Mouse (Mus musculus): ENCODE results near the gene Tcaf2. TPM values are rescaled to one million over a fixed set of nuclear protein-coding genes. Genes with fewer than 3 reads are reported as not detected.

The Tcaf2 gene
- total RNA-seq (2021), result 1 to 10 TPM; 3.4 to 3.5 TPM

- intact Hi-C loops (cut with DNase I), result no loop called here
- peak; percentile 84 to 90 for DNase-seq
Observed at GRCm38 (mm10) chr6:42644912-42645549, at the start of gene Tcaf2. TSS of gene Tcaf2 (minus strand) at chr6:42645254.

- intact Hi-C loops (cut with DNase I), result loop anchor here (2.0 to 10.0 kb wide), 2 partner anchors 16 to 348 kb away; partner anchors contain the start of gene Zyx
- DNase-seq, result peak; percentile 77 to 78
Observed at GRCm38 (mm10) chr6:42692517-42693190, 47.6 kb upstream of the Tcaf2 start.

- intact Hi-C loops (cut with DNase I), result loop anchor here (2.0 to 10.0 kb wide), 2 partner anchors 17 to 347 kb away; partner anchors contain the start of gene Zyx
- DNase-seq, result peak; percentile 76 to 79
Observed at GRCm38 (mm10) chr6:42692154-42692516, 47.1 kb upstream of the Tcaf2 start.

GRCm38 (mm10) chr6:42689761-42690160 lies 44.7 kb upstream of the Tcaf2 start:
- intact Hi-C loops (cut with DNase I), result loop anchor here (10.0 kb wide), 1 partner anchor 345 kb away; the partner anchor contains the start of gene Zyx
- no peak for DNase-seq

GRCm38 (mm10) chr6:42687907-42688306 lies 42.9 kb upstream of the Tcaf2 start:
- no peak for DNase-seq
- intact Hi-C loops (cut with DNase I), result no loop called here

GRCm38 (mm10) chr6:42680077-42680476 lies 35.0 kb upstream of the Tcaf2 start:
- intact Hi-C loops (cut with DNase I), result no loop called here
- DNase-seq, result no peak

- intact Hi-C loops (cut with DNase I), result no loop called here
- DNase-seq, result no peak
Observed at GRCm38 (mm10) chr6:42676011-42676410, 31.0 kb upstream of the Tcaf2 start.

GRCm38 (mm10) chr6:42671767-42672166 lies 26.7 kb upstream of the Tcaf2 start:
- intact Hi-C loops (cut with DNase I), result no loop called here

GRCm38 (mm10) chr6:42667722-42668121 lies 22.7 kb upstream of the Tcaf2 start:
- DNase-seq, result no peak
- intact Hi-C loops (cut with DNase I), result no loop called here

More at GRCm38 (mm10) chr6:42671767-42672166, 26.7 kb upstream of the Tcaf2 start:
- DNase-seq, result no peak

- no peak for DNase-seq
- intact Hi-C loops (cut with DNase I), result no loop called here
Observed at GRCm38 (mm10) chr6:42661739-42662138, 16.7 kb upstream of the Tcaf2 start.

GRCm38 (mm10) chr6:42634393-42634792 lies 10.7 kb downstream of the Tcaf2 start:
- DNase-seq, result no peak
- intact Hi-C loops (cut with DNase I), result no loop called here

- DNase-seq, result no peak
- intact Hi-C loops (cut with DNase I), result no loop called here
Observed at GRCm38 (mm10) chr6:42631395-42631794, 13.7 kb downstream of the Tcaf2 start.

GRCm38 (mm10) chr6:42616904-42617303 lies 28.1 kb downstream of the Tcaf2 start:
- DNase-seq, result no peak
- intact Hi-C loops (cut with DNase I), result no loop called here

- DNase-seq, result no peak
- intact Hi-C loops (cut with DNase I), result loop anchor here (5.0 kb wide), 1 partner anchor 250 kb away; no protein-coding TSS in a partner anchor
Observed at GRCm38 (mm10) chr6:42612218-42612617, 32.8 kb downstream of the Tcaf2 start.

GRCm38 (mm10) chr6:42610954-42611522 lies 34.0 kb downstream of the Tcaf2 start:
- intact Hi-C loops (cut with DNase I), result loop anchor here (5.0 kb wide), 1 partner anchor 251 kb away; no protein-coding TSS in a partner anchor
- no peak for DNase-seq

- DNase-seq, result no peak
- intact Hi-C loops (cut with DNase I), result no loop called here
Observed at GRCm38 (mm10) chr6:42597592-42597991, 47.5 kb downstream of the Tcaf2 start, which contains the start of gene Tcaf3. TSS of gene Tcaf3 (minus strand) at chr6:42597692.

- DNase-seq, result no peak
- intact Hi-C loops (cut with DNase I), result no loop called here
Observed at GRCm38 (mm10) chr6:42593138-42593882, 51.7 kb downstream of the Tcaf2 start.

GRCm38 (mm10) chr6:42586569-42586968 lies 58.5 kb downstream of the Tcaf2 start:
- DNase-seq, result no peak
- intact Hi-C loops (cut with DNase I), result no loop called here

GRCm38 (mm10) chr6:42583488-42583872 lies 61.6 kb downstream of the Tcaf2 start:
- intact Hi-C loops (cut with DNase I), result loop anchor here (1.0 to 5.0 kb wide), 6 partner anchors 151 to 822 kb away; partner anchors contain the start of genes Tas2r126 and Zyx
- peak; percentile 66 to 81 for DNase-seq

- intact Hi-C loops (cut with DNase I), result loop anchor here (1.0 to 5.0 kb wide), 6 partner anchors 151 to 822 kb away; partner anchors contain the start of genes Tas2r126 and Zyx
- peak; percentile 2 to 6 for DNase-seq
Observed at GRCm38 (mm10) chr6:42582741-42583487, 62.1 kb downstream of the Tcaf2 start.
